Mouse (Mus musculus): ENCODE measurements around the gene 4933430I17Rik.
"Not testable (repeated sequence)": the region's sequence is repeated elsewhere in the genome, so short reads cannot be mapped to it uniquely, and the experiment has no call there.

Gene 4933430I17Rik

DNA sequence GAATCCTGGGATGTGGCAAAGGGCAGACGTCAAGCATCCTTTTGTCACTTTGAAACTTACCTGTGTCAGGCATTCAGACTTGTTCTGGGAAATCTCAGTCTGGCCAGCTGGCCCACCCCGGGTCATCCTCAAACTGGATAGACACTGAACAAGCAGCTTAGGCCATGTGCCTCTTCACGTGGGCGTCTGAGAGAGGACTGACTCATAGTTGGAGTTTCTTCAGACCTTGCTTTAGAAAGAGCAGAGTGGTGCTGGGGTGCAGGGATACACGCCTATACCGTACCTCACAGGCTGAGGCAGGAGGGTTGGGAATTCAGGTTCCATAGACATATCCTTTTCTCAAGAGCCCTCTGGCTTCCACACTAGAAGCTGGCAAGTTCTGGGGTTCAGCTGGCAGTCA is 18.6 kb downstream of the 4933430I17Rik start:
- no peak for DNase-seq (ENCODE audit: low spot score in 2 of 2)

DNA sequence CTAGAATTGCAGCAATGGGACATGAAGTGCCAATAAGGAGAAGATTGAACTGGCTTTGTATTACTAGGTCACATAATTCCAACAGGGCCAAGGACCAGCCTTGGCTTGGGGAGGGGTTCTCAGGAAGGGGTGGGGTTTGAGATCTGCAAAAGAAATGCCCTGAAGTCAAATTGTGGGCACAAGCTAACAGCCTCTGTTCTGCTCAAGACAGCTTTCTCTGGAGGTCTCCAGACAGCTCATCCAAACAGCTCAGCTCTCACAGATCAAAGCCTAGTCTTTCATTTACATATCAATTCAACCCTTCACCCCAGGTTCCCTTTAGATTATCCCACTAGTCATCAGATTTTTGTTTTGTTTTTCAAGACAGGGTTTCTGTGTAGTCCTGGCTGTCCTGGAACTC is 19.6 kb downstream of the 4933430I17Rik start:
- no peak for DNase-seq (ENCODE audit: low spot score in 2 of 2)

DNA sequence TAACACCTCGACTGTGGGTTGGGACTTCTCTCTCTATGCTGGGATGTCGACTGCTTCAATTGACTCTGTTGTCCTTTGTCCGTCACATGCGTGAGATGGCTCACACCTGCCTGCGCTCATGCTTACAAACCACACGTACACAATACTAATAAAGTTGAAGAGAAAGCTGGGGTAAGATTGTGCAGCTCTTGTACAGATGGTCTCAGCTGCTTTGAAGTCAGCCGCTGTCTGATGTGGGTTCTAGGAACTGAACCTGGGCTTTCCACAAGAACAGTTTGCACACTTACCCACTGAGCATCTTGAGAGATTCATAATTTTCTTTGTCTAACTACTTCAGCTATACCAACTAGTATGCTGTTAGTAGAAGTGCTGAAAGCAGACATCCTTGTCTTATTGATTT is 26.8 kb downstream of the 4933430I17Rik start:
- DNase-seq (ENCODE audit: low spot score in 2 of 2), result no peak

DNA sequence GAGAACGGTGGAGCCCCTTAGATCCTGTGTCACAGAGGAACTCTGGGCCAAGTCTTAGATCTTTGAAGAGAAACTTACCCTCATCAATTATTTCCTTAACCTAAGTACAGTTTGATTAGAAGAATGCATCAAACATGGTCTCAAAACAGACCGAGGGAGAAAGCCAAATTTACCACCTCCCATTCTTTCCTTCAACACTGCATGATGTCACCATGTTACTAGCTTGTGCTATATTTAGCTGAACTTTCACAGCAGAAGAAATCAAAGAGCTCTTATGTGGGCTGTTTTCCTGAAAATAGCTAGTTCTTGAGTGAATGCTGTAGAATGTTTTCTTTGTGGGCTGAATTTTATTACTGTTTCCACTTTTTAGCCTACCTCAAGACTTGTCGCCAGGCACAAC is 32.3 kb downstream of the 4933430I17Rik start:
- no peak for DNase-seq (ENCODE audit: low spot score in 2 of 2)

DNA sequence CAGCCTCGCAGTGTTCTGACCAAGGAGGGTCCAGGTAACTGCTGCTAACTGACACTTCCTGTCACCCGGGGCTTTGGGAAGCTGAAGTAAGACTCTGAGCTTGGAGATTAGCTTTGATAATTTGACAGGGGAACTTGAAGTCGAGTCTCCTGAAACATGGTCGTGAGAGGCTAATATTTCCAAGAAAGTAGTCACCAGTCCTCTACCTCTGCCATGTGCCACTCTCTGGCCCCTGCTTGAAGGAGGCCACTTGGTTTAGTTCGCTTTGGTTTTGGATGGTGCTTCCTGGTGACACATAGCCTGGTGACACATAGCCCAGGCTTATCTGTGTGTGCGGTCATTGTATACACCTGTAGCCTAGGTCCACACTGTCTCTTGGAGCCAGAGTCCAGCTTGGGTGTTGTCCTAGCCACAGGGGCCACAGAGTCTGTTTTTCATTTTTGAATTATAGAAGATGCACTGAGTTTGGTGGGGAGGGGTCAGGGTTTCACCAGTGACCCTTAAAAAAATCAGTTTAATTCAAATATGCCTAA is 34.7 kb downstream of the 4933430I17Rik start, which contains the start of gene Rgs3:
Gene Rgs3 (plus strand): TSS at position 51 of the 533 bp plus-strand sequence.
- no peak for DNase-seq (ENCODE audit: low spot score in 2 of 2)

DNA sequence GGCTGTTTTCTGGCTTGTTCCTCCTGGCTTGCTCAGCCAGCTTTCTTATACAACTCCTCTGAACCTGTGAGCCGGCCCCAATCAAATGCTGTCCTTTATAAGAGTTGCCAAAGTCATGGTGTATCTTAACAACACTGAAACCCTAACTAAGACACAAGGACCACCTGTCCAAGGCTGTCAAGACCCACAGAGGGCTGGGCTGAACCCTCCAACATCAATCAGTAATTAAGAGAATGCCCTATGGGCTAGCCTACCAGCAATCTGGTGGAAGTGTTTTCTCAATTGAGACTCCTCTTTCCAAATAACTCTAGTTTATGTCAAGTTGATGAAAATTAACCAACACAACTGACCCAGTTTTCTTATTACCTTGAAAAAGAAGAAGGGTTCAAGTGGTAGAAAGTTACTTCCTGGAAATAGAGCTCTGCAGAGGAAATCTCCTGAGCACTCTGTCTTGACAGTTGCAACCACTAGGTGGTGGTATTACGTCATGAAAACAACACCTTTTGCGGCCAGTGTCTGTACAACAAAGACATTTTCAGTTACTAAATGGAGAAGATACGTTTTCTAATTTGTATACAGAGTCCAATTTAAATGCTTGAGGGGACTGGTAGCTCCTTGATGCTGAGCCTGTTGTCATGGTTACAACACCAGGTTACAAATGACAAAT is 35.9 kb downstream of the 4933430I17Rik start:
- DNase-seq (ENCODE audit: low spot score in 2 of 2), result peak; percentile 39 to 74

DNA sequence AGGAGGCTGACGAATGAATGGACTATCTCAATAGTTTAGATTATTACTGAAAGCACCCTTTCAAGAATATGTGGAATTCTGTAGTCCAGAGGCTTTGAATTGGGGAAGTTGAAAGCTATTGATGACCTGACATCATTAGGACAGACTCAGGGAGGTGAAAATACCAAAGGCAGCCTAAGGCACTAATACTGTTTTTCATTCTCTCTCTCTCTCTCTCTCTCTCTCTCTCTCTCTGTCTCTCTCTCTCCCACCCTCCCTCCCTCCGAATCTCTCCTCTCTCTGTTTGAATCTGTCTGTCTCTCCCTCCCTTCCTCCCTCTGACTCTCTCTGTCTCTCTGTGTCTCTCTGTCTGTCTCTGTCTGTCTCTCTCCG is 36.4 kb downstream of the 4933430I17Rik start:
- no peak for DNase-seq (ENCODE audit: low spot score in 2 of 2)

DNA sequence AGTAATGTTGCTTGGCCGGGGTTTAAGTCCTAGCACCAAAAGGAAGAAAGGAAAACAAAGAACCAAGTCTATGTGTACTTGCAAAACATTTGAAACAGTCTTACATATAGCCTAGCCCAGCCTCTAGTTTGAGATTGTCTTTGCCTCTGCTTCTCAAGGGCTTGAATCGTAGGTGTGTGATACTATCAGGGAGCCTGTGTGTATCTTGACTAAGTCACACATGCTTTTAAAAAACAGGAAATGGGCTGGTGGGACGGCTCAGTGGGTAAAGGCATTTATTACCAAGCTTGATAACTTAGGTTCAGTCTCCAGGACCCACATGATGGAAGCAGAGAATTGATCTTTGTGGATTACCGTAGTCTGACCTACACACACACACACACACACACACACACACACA is 36.8 kb downstream of the 4933430I17Rik start:
- no peak for DNase-seq (ENCODE audit: low spot score in 2 of 2)

DNA sequence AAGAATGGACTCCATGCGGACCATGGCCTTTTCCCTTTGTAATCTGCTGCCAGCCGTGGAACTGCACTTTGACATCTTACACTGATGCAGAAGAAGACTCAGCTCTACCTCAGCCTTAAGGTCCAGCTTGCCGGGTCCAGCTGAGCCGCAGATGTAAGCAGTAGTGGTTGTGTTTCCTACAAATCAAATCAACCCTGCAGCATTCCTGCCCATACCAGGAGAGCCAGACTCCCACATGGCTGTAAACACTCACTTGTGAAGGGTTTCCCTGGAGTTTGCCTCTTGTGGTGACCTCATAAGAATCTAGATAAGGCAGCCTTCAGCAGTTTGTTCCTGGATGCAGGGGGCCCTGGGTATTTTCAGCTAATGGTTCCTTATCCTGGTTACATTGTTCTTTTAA is 41.4 kb downstream of the 4933430I17Rik start:
- no peak for DNase-seq (ENCODE audit: low spot score in 2 of 2)

DNA sequence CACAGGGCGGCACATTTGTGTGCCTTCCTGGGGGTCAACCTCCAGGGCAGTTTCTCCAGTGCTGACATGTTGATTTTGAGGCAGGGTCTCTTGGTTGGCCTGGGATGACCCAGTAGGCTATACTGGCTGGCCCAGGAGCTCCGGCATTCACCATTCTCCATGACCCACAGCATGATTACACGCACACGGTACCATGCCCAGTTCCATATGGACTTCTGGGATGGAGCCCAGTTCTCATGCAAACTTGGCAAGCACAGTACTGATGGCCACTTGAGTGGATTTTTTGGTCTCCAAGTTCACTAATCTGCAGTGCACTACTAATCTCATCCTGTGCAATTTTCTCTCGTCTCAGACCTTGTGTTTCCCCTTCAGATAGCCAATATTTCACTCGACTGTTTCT is 42.5 kb downstream of the 4933430I17Rik start:
- no peak for DNase-seq (ENCODE audit: low spot score in 2 of 2)

DNA sequence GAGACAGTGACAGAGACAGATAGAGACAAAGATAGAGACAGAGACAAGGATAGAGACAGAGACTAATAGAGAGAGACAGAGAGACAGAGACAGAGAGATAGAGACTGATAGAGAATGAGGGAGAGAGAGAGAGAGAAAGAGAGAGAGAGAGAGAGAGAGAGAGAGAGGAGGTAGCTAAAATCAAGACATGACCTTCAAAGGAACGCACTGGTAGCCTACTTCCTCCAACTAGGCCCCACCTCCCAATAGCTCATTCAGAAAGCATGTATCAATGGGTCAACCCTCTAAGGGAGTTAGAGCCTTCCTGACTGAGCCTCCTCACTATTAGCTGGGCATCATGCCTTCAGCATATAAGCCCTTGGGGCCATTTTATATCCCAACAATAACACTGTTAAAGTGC is 43.2 kb downstream of the 4933430I17Rik start:
- DNase-seq (ENCODE audit: low spot score in 2 of 2), result no peak

DNA sequence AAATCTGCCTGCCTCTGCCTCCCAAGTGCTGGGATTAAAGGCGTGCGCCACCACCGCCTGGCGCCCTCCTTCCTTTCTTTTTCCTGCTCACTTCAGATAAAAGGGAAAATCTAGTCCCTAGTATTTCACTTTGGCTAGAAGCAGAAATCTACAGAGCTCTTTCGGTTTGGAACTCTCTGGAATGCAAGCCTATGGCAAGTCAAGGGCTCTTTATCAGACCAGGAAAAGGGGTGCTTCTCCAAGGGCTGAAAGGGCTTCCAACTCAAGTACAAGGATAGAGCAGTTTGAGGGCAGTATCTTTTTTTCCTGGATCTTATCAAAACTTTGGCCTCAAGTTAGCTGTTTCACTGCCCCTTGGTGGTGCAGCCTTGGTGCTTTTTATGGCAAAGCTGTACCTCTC is 44.4 kb downstream of the 4933430I17Rik start:
- no peak for DNase-seq (ENCODE audit: low spot score in 2 of 2)

DNA sequence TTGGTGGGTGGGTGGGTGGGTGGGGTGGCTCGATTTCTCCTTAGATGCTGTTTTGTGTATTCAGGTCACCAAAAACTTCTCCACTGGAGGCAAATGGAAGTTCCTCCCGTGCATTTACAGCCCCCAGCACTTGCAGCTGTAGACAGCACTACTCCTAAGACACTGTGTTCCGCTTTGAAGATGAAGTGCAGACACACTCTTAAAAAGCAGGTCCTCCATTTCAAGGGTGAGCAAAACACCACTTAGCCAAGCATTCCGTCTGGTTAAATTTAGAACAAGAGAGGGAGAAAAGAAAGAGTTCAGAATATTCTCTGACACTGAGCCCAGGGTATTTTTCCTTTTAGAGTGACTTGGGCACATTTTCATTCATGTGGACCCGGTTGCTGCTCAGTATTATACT is 44.9 kb downstream of the 4933430I17Rik start:
- DNase-seq (ENCODE audit: low spot score in 2 of 2), result no peak

DNA sequence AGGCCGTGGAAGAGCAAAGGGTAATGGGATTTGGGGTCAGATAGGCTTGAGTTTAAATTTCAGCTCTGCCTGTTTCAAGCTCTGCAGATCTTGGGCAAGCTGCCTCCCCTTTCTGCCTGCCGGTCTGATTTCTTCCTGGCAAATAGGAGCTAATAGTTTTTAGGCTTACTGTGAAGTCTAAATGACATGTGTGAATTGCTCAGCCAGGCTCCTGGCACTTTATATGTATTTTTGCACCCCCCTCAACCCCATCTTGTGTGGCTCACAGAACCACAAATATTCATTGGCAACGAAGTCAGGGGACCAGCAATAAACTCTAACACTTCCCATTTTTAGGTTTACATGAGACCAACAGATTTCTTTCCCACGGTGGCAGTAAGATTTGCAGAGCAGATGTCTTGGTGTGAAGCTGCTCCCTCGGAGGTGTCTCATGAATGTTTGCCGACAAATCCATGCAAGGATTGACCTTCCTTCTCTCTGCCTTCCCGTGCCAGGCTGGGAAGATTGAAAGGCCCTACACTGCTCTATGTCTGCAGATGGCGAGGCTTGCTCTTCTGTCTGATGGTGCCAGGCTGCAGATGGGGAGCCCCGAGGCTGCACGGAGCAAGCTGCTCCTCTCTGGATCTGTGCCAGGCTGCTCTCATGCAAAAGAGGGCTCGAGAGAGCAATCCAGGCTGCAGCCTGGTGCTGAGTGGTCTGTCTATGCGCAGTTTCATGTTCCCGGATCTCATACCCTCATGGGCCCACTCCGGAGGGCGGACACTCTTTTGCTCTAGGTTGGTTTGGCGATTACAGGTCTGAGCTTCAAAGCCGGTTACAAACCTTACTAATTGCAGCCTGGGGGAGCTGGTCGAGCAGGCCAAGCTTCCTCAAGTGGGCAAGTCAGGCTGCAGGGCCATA is 57.4 kb downstream of the 4933430I17Rik start:
- no peak for DNase-seq (ENCODE audit: low spot score in 2 of 2)

DNA sequence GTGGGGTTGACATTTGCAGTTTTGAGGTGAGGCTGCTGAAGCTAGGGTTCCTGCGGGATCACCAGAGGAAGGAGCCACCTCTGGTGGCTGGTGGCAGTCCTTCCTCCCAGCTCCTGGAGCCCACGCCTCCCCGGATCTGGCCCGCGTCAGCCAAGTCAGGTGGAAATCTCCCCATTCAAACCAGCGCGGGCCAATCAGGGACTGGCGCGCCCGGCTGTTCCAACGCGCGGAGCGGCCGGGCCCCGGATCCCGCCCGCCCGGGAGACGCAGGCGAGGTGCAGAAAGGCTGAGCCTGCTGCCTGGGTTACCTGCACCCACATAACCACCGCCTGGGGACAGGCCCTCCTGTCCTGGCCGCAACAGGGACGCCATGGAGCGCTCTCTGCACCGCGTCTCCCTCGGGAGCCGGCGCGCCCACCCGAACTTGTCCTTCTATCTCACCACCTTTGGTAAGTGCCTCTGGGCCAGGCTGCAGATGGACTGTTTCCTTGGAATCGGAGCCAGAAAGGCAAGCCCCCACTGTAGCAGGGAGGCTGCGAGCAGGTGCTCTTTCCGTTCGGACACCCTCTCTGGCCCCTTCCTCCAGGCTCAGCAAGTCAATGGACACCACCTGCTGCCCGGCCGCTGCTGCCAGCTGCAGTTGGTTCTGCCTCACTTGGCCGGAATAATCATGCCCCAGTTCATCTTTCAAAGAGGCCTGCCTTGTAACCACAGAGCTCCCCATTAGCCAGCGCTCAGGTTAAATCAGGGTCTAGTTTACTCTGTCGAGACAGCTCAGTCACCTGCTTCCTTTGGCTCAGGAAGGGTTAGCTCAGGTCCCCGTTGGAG is 58.3 kb downstream of the 4933430I17Rik start:
- no peak for DNase-seq (ENCODE audit: low spot score in 2 of 2)

DNA sequence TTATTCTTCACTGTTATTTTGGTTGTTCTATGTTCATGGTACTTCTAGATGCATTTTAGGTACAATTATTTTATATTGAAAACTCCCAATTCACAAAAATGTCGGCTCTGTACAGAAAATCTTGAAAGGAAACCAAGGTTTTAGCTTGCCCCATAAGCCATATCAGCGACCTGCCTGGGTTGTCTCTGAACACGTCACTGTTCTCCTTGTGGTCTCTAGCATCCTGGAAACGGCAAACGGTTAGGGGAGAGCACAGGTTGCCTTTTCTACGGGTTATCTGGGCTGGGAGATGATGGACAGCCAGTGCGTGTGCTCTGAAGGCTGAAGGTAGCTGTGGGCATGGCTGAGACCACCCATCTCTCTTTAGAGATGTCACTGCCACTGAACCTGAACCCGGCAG is 61.9 kb downstream of the 4933430I17Rik start:
- DNase-seq (ENCODE audit: low spot score in 2 of 2), result no peak

DNA sequence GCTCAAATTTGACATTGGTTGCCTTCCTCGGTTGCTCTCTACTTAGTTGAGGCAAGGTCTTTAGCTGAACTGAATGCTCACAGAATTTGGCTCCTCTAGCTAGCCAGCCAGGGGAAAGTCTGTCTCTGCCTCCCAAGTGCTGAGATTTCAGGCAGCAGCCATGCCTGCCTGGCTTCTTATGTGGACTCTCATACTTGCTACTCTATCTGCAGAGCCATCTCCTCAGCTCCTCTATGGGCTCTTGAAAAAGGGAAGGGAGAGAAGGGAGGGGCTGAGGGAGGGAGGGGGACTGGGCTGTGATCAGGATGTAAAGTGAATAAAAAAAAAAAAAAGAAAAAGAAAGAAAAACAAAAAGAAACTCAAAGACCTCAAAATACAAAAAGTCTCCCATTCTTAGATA is 65.7 kb downstream of the 4933430I17Rik start:
- no peak for DNase-seq (ENCODE audit: low spot score in 2 of 2)

DNA sequence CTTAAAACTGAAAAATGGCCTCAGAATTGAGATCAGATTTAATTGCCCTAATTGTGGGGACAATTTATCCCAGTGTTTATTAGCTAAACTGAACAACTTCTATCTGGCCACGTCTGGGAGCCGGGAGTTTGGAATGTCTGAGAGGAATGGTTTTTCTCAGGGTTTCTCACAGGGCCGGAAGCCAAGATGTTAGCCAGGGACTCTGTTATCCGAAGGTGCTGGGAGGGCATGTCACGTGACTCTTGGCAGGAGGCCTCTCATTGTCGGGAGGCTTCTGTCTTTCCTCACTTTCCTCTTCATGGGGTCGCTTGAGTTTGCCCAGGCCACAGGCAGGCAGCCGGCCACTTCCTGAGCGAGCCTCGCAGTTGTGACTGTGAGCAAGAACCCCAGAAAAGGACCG is 66.2 kb downstream of the 4933430I17Rik start:
- DNase-seq (ENCODE audit: low spot score in 2 of 2), result peak; percentile 61 to 62

DNA sequence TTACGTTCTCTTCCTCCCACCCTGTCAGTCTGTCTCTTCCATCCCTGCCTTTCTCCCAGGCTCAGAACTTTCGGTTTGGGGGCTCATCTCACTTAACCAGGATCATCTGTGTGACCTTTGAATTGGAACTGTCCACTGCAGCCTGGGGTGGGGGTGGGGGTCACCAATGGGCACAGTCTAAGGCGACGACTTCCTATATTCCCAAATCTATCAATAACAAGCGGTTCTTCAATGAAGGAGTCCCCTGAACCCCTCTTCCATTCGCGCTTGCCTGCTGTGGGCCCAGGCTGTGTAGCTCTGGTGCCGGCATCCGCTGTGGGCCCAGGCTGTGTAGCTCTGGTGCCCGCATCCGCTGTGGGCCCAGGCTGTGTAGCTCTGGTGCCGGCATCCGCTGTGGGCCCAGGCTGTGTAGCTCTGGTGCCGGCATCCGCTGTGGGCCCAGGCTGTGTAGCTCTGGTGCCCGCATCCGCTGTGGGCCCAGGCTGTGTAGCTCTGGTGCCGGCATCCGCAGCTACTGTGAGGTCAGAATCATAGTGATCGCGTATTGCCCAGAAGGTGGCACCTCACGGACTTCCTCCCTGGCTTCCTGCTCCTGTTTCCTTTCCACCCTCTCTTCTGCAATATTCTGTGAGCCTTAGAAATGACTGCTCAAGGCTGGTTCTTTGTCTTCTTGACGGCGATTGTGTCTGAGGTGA is 68.5 kb downstream of the 4933430I17Rik start:
- DNase-seq (ENCODE audit: low spot score in 2 of 2), result not testable (repeated sequence)

DNA sequence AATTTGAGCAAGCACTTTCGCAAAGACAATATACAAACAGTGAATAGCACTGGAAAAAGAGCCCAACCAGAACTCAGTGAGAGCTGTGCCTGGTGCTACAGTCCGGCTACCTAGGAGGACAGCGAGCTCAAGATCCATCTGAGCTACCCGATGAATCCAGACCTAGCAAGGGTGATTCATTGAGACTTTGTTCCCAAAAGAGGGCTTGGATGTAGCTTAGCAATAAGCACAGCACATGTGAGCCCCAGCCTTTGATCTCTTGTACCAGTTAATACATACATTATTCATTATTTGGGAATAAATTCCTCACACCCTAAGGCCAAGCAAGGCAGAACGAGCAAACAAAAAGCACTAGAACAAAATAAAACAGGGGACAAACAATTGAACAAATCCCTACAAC is 69.3 kb downstream of the 4933430I17Rik start:
- DNase-seq (ENCODE audit: low spot score in 2 of 2), result no peak

DNA sequence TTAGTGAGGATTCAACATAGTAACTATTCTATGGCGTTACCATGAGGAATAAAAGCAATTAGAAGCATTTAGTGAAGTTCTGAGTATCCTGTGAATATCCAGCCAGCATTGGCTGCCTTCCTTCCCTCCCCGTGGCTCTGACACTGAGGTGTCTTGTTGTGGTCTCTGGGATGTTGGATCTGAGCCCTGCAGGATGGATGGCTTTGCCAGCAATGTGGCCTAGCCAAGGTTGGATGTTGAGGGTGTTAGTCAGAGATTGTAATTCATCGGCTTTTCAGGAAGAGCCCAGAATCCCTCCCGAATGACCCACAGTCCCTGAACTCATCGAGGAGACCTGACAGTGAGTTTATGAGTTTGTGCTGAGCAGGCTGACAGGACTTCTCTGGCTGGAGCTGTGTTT is 70.9 kb downstream of the 4933430I17Rik start:
- DNase-seq (ENCODE audit: low spot score in 2 of 2), result peak in 1 of 2 experiments; percentile 47
